8 mouse cellular contexts compared by ENCODE assay signal in the genomic region with DNA sequence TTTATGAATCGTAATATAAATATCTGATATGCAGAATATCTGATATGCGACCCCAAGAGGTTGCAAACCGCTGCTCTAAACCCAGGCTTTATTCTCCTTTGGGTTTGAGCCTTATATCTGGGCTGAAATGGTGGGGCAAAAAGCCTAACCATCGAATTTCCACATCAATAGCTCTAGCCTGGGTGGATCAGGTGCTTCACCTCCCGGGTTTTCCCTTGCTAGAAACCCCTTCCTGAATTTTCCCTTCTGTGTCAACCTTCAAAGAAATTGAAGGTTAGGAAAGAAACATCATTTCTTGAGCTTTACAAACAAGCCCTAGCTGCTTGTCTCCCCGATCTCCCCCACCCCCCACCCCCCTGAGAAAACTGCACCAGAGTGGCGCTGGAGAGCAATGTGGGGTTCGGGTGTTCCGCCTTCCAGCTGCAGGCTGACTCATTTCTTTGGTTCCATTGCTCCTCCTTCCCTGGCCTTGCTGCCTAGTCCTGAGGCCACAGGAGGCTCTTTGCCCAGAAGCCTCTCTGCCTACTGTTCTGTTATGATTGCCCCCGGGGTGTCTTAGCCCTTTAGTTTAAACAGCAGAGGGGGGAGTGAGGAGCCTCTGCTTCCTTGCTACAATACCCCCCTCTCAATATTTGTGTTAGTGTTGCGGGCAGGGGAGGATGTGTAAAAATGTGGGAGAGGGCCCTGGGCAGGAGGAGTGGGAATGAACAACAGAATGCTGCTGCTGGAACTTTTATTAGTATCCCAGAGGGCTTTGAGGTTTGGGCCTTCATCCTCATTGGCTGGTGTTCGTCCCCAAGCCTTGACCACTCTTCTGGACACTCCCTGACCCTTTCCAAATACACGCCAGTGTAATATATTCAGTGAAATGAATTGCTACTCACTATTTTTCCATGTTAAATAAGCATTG. TPM values are rescaled to one million over a fixed set of nuclear protein-coding genes. Genes with fewer than 3 reads are reported as not detected.
DNase-seq lines count a peak whose midpoint lies in the region; ATAC-seq lines count a peak whose summit lies in the region.

No protein-coding gene starts in this region.

- peaks cover 13% of the 10 kb centered on the region for H3K4me1 ChIP-seq in heart, embryonic 10.5 days
- peaks cover 67% of the 10 kb centered on the region for H3K4me1 ChIP-seq in limb, embryonic 10.5 days
- peaks cover 31% of the 10 kb centered on the region for H3K4me1 ChIP-seq in neural tube, embryonic 13.5 days (replicated peaks)

- H3K9me3 ChIP-seq in heart, embryonic 10.5 days = no peaks in the 10 kb centered on the region
- no peaks in the 10 kb centered on the region for H3K9me3 ChIP-seq in limb, embryonic 10.5 days (replicated peaks)
- H3K9me3 ChIP-seq in neural tube, embryonic 13.5 days = no peaks in the 10 kb centered on the region

- peak overlapping the region; percentile 49 for H3K9ac ChIP-seq in neural tube, embryonic 13.5 days

- WGBS in heart, embryonic 10.5 days = 28% methylated on average over 13 of the region's 13 CpGs
- 27% methylated on average over 13 of the region's 13 CpGs for WGBS in limb, embryonic 10.5 days
- whole genome bisulfite sequencing in neural tube, embryonic 13.5 days = 23% methylated on average over 13 of the region's 13 CpGs

- peak overlapping the region; percentile 59; the same call in 1 of the 2 replicates for H3K27ac ChIP-seq in heart, embryonic 10.5 days
- H3K27ac ChIP-seq in limb, embryonic 10.5 days = peak overlapping the region; percentile 78
- peak overlapping the region; percentile 84 for H3K27ac ChIP-seq in neural tube, embryonic 13.5 days (replicated peaks)

- peak overlapping the region; percentile 33 for H3K4me3 ChIP-seq in heart, embryonic 10.5 days
- H3K4me3 ChIP-seq in limb, embryonic 10.5 days = peak overlapping the region; percentile 14; the same call in 1 of the 2 replicates
- no peak overlapping the region for H3K4me3 ChIP-seq in neural tube, embryonic 13.5 days

- DNase-seq in heart, embryonic 10.5 days (ENCODE audit: low spot score) = no peak
- DNase-seq in heart, postnatal 36 days = no peak
- peak; percentile 51 for DNase-seq in embryo, embryonic 10.5 days (ENCODE audit: low spot score)
- DNase-seq in limb, embryonic 10.5 days (ENCODE audit: low spot score) = peak; percentile 42
- no peak for DNase-seq in lung, adult 18-20 months
- DNase-seq in left cerebral cortex, postnatal 4 days = no peak
- no peak for DNase-seq in urinary bladder, postnatal 25 days (ENCODE audit: low spot score)

- peak overlapping the region; percentile 43 for H3K4me2 ChIP-seq in neural tube, embryonic 13.5 days

- intact Hi-C loops in heart, postnatal 36 days (cut with DNase I) = no loop called here
- intact Hi-C loops in left cerebral cortex, postnatal 4 days (cut with DNase I) = no loop called here

- ATAC-seq in neural tube, embryonic 13.5 days (ENCODE audit: low read depth) = peak; percentile 52

- H3K27me3 ChIP-seq in heart, embryonic 10.5 days (ENCODE audit: insufficient read depth, poor library complexity, severe bottlenecking) = no peaks in the 10 kb centered on the region
- H3K27me3 ChIP-seq in limb, embryonic 10.5 days (ENCODE audit: low read depth, poor library complexity, severe bottlenecking) = no peaks in the 10 kb centered on the region
- no peaks in the 10 kb centered on the region for H3K27me3 ChIP-seq in neural tube, embryonic 13.5 days

- no peaks in the 10 kb centered on the region for H3K36me3 ChIP-seq in heart, embryonic 10.5 days
- H3K36me3 ChIP-seq in limb, embryonic 10.5 days = no peaks in the 10 kb centered on the region
- no peaks in the 10 kb centered on the region for H3K36me3 ChIP-seq in neural tube, embryonic 13.5 days

RNA-seq across cellular contexts. Expression of gene Mab21l2, which starts 9.5 kb away (rescaled TPM):
- 32.8 and 53.0 TPM in 2 replicates for polyA plus RNA-seq in heart, embryonic 10.5 days (2016; fragmentation: Nextera tagmentation; extraction: Ambion mirVana)
- under 1 TPM; 0.11 to 0.19 TPM for total RNA-seq in heart, postnatal 36 days (2021)
- 104 and 235 TPM in 2 replicates for polyA plus RNA-seq in limb, embryonic 10.5 days (2016; fragmentation: Nextera tagmentation; extraction: Ambion mirVana)
- polyA plus RNA-seq in neural tube, embryonic 13.5 days (2015; fragmentation: Nextera tagmentation; extraction: Ambion mirVana) = 226 and 250 TPM in 2 replicates
- under 1 TPM; 0.14 to 0.62 TPM for total RNA-seq in left cerebral cortex, postnatal 4 days (2021)

Comparison
In these comparisons a context has a peak if more than half of its experiments do, and no peak if none do; other contexts are left out.
1. DNase-seq: peak in embryo, embryonic 10.5 days (single experiment) and limb, embryonic 10.5 days (single experiment); none in heart, embryonic 10.5 days (single experiment), heart, postnatal 36 days (0 of 2), lung, adult 18-20 months (0 of 2), left cerebral cortex, postnatal 4 days (single experiment) and urinary bladder, postnatal 25 days (single experiment).
2. Peak in every context shown above with its lines, with median percentiles within 50 percentile points of each other: H3K27ac ChIP-seq.